Mouse (Mus musculus): ENCODE results near the gene Tmem132c.

Gene Tmem132c

GRCm38 (mm10) chr5:127253263-127253662, 11.7 kb downstream of the Tmem132c start:
- Histone ChIP-seq H3K27me3 (ENCODE audit: control insufficient read depth, insufficient read depth, low read length, poor library complexity, severe bottlenecking) (no peaks in the 10 kb centered on the region), H3K36me3 (ENCODE audit: control insufficient read depth, insufficient read depth, low read length, poor library complexity, severe bottlenecking) (no peaks in the 10 kb centered on the region)
- no peak for DNase-seq (ENCODE audit: low read depth, low spot score)

GRCm38 (mm10) chr5:127256947-127257610, 15.5 kb downstream of the Tmem132c start:
- no peaks in the 10 kb centered on the region for H3K36me3 ChIP-seq (ENCODE audit: control insufficient read depth, insufficient read depth, low read length, poor library complexity, severe bottlenecking)
- H3K27me3 ChIP-seq (ENCODE audit: control insufficient read depth, insufficient read depth, low read length, poor library complexity, severe bottlenecking): no peaks in the 10 kb centered on the region
- no peak for DNase-seq (ENCODE audit: low read depth, low spot score)

GRCm38 (mm10) chr5:127262136-127262535, 20.5 kb downstream of the Tmem132c start:
- Histone ChIP-seq H3K27me3 (ENCODE audit: control insufficient read depth, insufficient read depth, low read length, poor library complexity, severe bottlenecking) (no peaks in the 10 kb centered on the region), H3K36me3 (ENCODE audit: control insufficient read depth, insufficient read depth, low read length, poor library complexity, severe bottlenecking) (no peaks in the 10 kb centered on the region)
- no peak for DNase-seq (ENCODE audit: low read depth, low spot score)

GRCm38 (mm10) chr5:127271145-127271544, 29.5 kb downstream of the Tmem132c start:
- Histone ChIP-seq H3K36me3 (ENCODE audit: control insufficient read depth, insufficient read depth, low read length, poor library complexity, severe bottlenecking) (no peaks in the 10 kb centered on the region), H3K27me3 (ENCODE audit: control insufficient read depth, insufficient read depth, low read length, poor library complexity, severe bottlenecking) (no peaks in the 10 kb centered on the region)
- no peak for DNase-seq (ENCODE audit: low read depth, low spot score)

GRCm38 (mm10) chr5:127279462-127279861, 37.9 kb downstream of the Tmem132c start:
- no peaks in the 10 kb centered on the region for H3K36me3 ChIP-seq (ENCODE audit: control insufficient read depth, insufficient read depth, low read length, poor library complexity, severe bottlenecking)
- no peak for DNase-seq (ENCODE audit: low read depth, low spot score)
- H3K27me3 ChIP-seq (ENCODE audit: control insufficient read depth, insufficient read depth, low read length, poor library complexity, severe bottlenecking): no peaks in the 10 kb centered on the region

- Histone ChIP-seq H3K27me3 (ENCODE audit: control insufficient read depth, insufficient read depth, low read length, poor library complexity, severe bottlenecking) (no peaks in the 10 kb centered on the region), H3K36me3 (ENCODE audit: control insufficient read depth, insufficient read depth, low read length, poor library complexity, severe bottlenecking) (no peaks in the 10 kb centered on the region)
- DNase-seq (ENCODE audit: low read depth, low spot score): no peak
Observed at GRCm38 (mm10) chr5:127281186-127281585, 39.6 kb downstream of the Tmem132c start.

- no peaks in the 10 kb centered on the region for H3K27me3 ChIP-seq (ENCODE audit: control insufficient read depth, insufficient read depth, low read length, poor library complexity, severe bottlenecking)
- H3K36me3 ChIP-seq (ENCODE audit: control insufficient read depth, insufficient read depth, low read length, poor library complexity, severe bottlenecking): no peaks in the 10 kb centered on the region
- DNase-seq (ENCODE audit: low read depth, low spot score): no peak
Observed at GRCm38 (mm10) chr5:127282539-127283123, 41.0 kb downstream of the Tmem132c start.

GRCm38 (mm10) chr5:127286886-127287285, 45.3 kb downstream of the Tmem132c start:
- Histone ChIP-seq H3K36me3 (ENCODE audit: control insufficient read depth, insufficient read depth, low read length, poor library complexity, severe bottlenecking) (no peaks in the 10 kb centered on the region), H3K27me3 (ENCODE audit: control insufficient read depth, insufficient read depth, low read length, poor library complexity, severe bottlenecking) (no peaks in the 10 kb centered on the region)
- DNase-seq (ENCODE audit: low read depth, low spot score): no peak

GRCm38 (mm10) chr5:127289659-127290058, 48.1 kb downstream of the Tmem132c start:
- Histone ChIP-seq H3K36me3 (ENCODE audit: control insufficient read depth, insufficient read depth, low read length, poor library complexity, severe bottlenecking) (no peaks in the 10 kb centered on the region), H3K27me3 (ENCODE audit: control insufficient read depth, insufficient read depth, low read length, poor library complexity, severe bottlenecking) (no peaks in the 10 kb centered on the region)
- DNase-seq (ENCODE audit: low read depth, low spot score): no peak

GRCm38 (mm10) chr5:127290461-127291250, 49.0 kb downstream of the Tmem132c start:
- DNase-seq (ENCODE audit: low read depth, low spot score): no peak
- Histone ChIP-seq H3K36me3 (ENCODE audit: control insufficient read depth, insufficient read depth, low read length, poor library complexity, severe bottlenecking) (no peaks in the 10 kb centered on the region), H3K27me3 (ENCODE audit: control insufficient read depth, insufficient read depth, low read length, poor library complexity, severe bottlenecking) (no peaks in the 10 kb centered on the region)

- H3K36me3 ChIP-seq (ENCODE audit: control insufficient read depth, insufficient read depth, low read length, poor library complexity, severe bottlenecking): no peaks in the 10 kb centered on the region
- DNase-seq (ENCODE audit: low read depth, low spot score): no peak
- no peaks in the 10 kb centered on the region; the same call in 1 of the 2 replicates for H3K27me3 ChIP-seq (ENCODE audit: control insufficient read depth, insufficient read depth, low read length, poor library complexity, severe bottlenecking)
Observed at GRCm38 (mm10) chr5:127291581-127291980, 50.0 kb downstream of the Tmem132c start.

- H3K27me3 ChIP-seq (ENCODE audit: control insufficient read depth, insufficient read depth, low read length, poor library complexity, severe bottlenecking): no peaks in the 10 kb centered on the region; the same call in 1 of the 2 replicates
- no peak for DNase-seq (ENCODE audit: low read depth, low spot score)
- H3K36me3 ChIP-seq (ENCODE audit: control insufficient read depth, insufficient read depth, low read length, poor library complexity, severe bottlenecking): no peaks in the 10 kb centered on the region
Observed at GRCm38 (mm10) chr5:127293698-127294097, 52.1 kb downstream of the Tmem132c start.

- Histone ChIP-seq H3K36me3 (ENCODE audit: control insufficient read depth, insufficient read depth, low read length, poor library complexity, severe bottlenecking) (no peaks in the 10 kb centered on the region), H3K27me3 (ENCODE audit: control insufficient read depth, insufficient read depth, low read length, poor library complexity, severe bottlenecking) (no peaks in the 10 kb centered on the region; the same call in 1 of the 2 replicates)
- DNase-seq (ENCODE audit: low read depth, low spot score): no peak
Observed at GRCm38 (mm10) chr5:127297461-127297860, 55.9 kb downstream of the Tmem132c start.

- DNase-seq (ENCODE audit: low read depth, low spot score): no peak
Observed at GRCm38 (mm10) chr5:127298060-127298459, 56.5 kb downstream of the Tmem132c start.

GRCm38 (mm10) chr5:127299010-127299409, 57.4 kb downstream of the Tmem132c start:
- Histone ChIP-seq H3K27me3 (ENCODE audit: control insufficient read depth, insufficient read depth, low read length, poor library complexity, severe bottlenecking) (no peaks in the 10 kb centered on the region; the same call in 1 of the 2 replicates), H3K36me3 (ENCODE audit: control insufficient read depth, insufficient read depth, low read length, poor library complexity, severe bottlenecking) (no peaks in the 10 kb centered on the region)
- no peak for DNase-seq (ENCODE audit: low read depth, low spot score)

More at GRCm38 (mm10) chr5:127298060-127298459, 56.5 kb downstream of the Tmem132c start:
- Histone ChIP-seq H3K36me3 (ENCODE audit: control insufficient read depth, insufficient read depth, low read length, poor library complexity, severe bottlenecking) (no peaks in the 10 kb centered on the region), H3K27me3 (ENCODE audit: control insufficient read depth, insufficient read depth, low read length, poor library complexity, severe bottlenecking) (no peaks in the 10 kb centered on the region; the same call in 1 of the 2 replicates)

Measured in splenic B cell, adult 2 months (primary cell).